Mouse (Mus musculus): ENCODE measurements around the gene Fgfbp1.

GRCm38 (mm10) chr5:43981620-43982019 lies at the start of gene Fgfbp1:
- TF ChIP-seq POLR2A (IDR thresholded peaks at IDR 0.05; ENCODE audit: borderline replicate concordance, control insufficient read depth, low read depth, low read length) (no peak), CTCF (IDR thresholded peaks at IDR 0.05; ENCODE audit: control insufficient read depth, insufficient read depth, low read length) (no peak)

All from bone marrow, adult 2 months (tissue).